Mouse (Mus musculus): ENCODE measurements around the gene Olfr164.

- TF ChIP-seq POLR2A (IDR thresholded peaks at IDR 0.05; ENCODE audit: borderline replicate concordance, insufficient read depth, low read length) (no peak), CTCF (IDR thresholded peaks at IDR 0.05; ENCODE audit: borderline replicate concordance, insufficient read depth, low read depth, low read length) (no peak)
These were observed 50.6 kb downstream of the Olfr164 start for GRCm38 (mm10) chr16:19263235-19263634.
